Mouse (Mus musculus): ENCODE results near the gene Tpx2. TPM values are rescaled to one million over a fixed set of nuclear protein-coding genes. Genes with fewer than 3 reads are reported as not detected.

The Tpx2 gene
- polyA plus RNA-seq, 1 experiment, result 1.2 TPM

- WGBS, result 39% methylated on average over 8 of the region's 8 CpGs
- TF ChIP-seq POLR2A (IDR thresholded peaks at IDR 0.05; ENCODE audit: borderline replicate concordance, insufficient read depth, low read length), result no peak
- TF ChIP-seq CTCF (IDR thresholded peaks at IDR 0.05; ENCODE audit: borderline replicate concordance, insufficient read depth, low read depth, low read length), result no peak
- Histone ChIP-seq H3K27ac (ENCODE audit: insufficient read depth, low read length) (0 out of 2 replicates have a peak overlapping the region, but pooled peaks have one; percentile 32), H3K4me3 (replicated peaks; ENCODE audit: insufficient read depth, low read depth, low read length) (no peak overlapping the region), H3K4me1 (ENCODE audit: control insufficient read depth, insufficient read depth, low read length) (peaks cover 24% of the 10 kb centered on the region), H3K27me3 (ENCODE audit: control insufficient read depth, insufficient read depth, low read length) (no peaks in the 10 kb centered on the region)
- DNase-seq, result no peak
These were observed 76.4 kb downstream of the Tpx2 start for GRCm38 (mm10) chr2:152924128-152924527.

GRCm38 (mm10) chr2:152924543-152924942, 76.8 kb downstream of the Tpx2 start:
- DNase-seq, result no peak
- Histone ChIP-seq H3K4me1 (ENCODE audit: control insufficient read depth, insufficient read depth, low read length) (peaks cover 24% of the 10 kb centered on the region), H3K27me3 (ENCODE audit: control insufficient read depth, insufficient read depth, low read length) (no peaks in the 10 kb centered on the region), H3K4me3 (replicated peaks; ENCODE audit: insufficient read depth, low read depth, low read length) (no peak overlapping the region), H3K27ac (ENCODE audit: insufficient read depth, low read length) (no peak overlapping the region)
- 94% methylated on average over 5 of the region's 5 CpGs for WGBS
- TF ChIP-seq POLR2A (IDR thresholded peaks at IDR 0.05; ENCODE audit: borderline replicate concordance, insufficient read depth, low read length), result no peak
- TF ChIP-seq CTCF (IDR thresholded peaks at IDR 0.05; ENCODE audit: borderline replicate concordance, insufficient read depth, low read depth, low read length), result no peak

- Histone ChIP-seq H3K27ac (ENCODE audit: insufficient read depth, low read length) (no peak overlapping the region), H3K27me3 (ENCODE audit: control insufficient read depth, insufficient read depth, low read length) (no peaks in the 10 kb centered on the region), H3K4me3 (replicated peaks; ENCODE audit: insufficient read depth, low read depth, low read length) (no peak overlapping the region), H3K4me1 (ENCODE audit: control insufficient read depth, insufficient read depth, low read length) (peaks cover 24% of the 10 kb centered on the region)
- WGBS, result 76% methylated on average over 11 of the region's 11 CpGs
- no peak for TF ChIP-seq POLR2A (IDR thresholded peaks at IDR 0.05; ENCODE audit: borderline replicate concordance, insufficient read depth, low read length)
- no peak for TF ChIP-seq CTCF (IDR thresholded peaks at IDR 0.05; ENCODE audit: borderline replicate concordance, insufficient read depth, low read depth, low read length)
- no peak for DNase-seq
These were observed 77.6 kb downstream of the Tpx2 start for GRCm38 (mm10) chr2:152925189-152925872.

- TF ChIP-seq CTCF (IDR thresholded peaks at IDR 0.05; ENCODE audit: borderline replicate concordance, insufficient read depth, low read depth, low read length) (no peak), POLR2A (IDR thresholded peaks at IDR 0.05; ENCODE audit: borderline replicate concordance, insufficient read depth, low read length) (no peak)
- DNase-seq, result no peak
- peaks cover 24% of the 10 kb centered on the region for H3K4me1 ChIP-seq (ENCODE audit: control insufficient read depth, insufficient read depth, low read length)
- H3K4me3 ChIP-seq (replicated peaks; ENCODE audit: insufficient read depth, low read depth, low read length), result no peak overlapping the region
- H3K27ac ChIP-seq (ENCODE audit: insufficient read depth, low read length), result no peak overlapping the region
- H3K27me3 ChIP-seq (ENCODE audit: control insufficient read depth, insufficient read depth, low read length), result no peaks in the 10 kb centered on the region
- 93% methylated on average over 9 of the region's 9 CpGs for WGBS
These were observed 79.1 kb downstream of the Tpx2 start for GRCm38 (mm10) chr2:152926896-152927295.

- Histone ChIP-seq H3K27ac (ENCODE audit: insufficient read depth, low read length) (no peak overlapping the region), H3K4me3 (replicated peaks; ENCODE audit: insufficient read depth, low read depth, low read length) (no peak overlapping the region), H3K4me1 (ENCODE audit: control insufficient read depth, insufficient read depth, low read length) (peaks cover 19% of the 10 kb centered on the region), H3K27me3 (ENCODE audit: control insufficient read depth, insufficient read depth, low read length) (no peaks in the 10 kb centered on the region)
- DNase-seq, result no peak
- TF ChIP-seq CTCF (IDR thresholded peaks at IDR 0.05; ENCODE audit: borderline replicate concordance, insufficient read depth, low read depth, low read length), result no peak
- 79% methylated on average over 5 of the region's 5 CpGs for WGBS
These were observed 79.6 kb downstream of the Tpx2 start for GRCm38 (mm10) chr2:152927371-152927770.

GRCm38 (mm10) chr2:152928219-152928987, 80.6 kb downstream of the Tpx2 start:
- H3K27me3 ChIP-seq (ENCODE audit: control insufficient read depth, insufficient read depth, low read length), result no peaks in the 10 kb centered on the region
- no peak for TF ChIP-seq CTCF (IDR thresholded peaks at IDR 0.05; ENCODE audit: borderline replicate concordance, insufficient read depth, low read depth, low read length)
- TF ChIP-seq POLR2A (IDR thresholded peaks at IDR 0.05; ENCODE audit: borderline replicate concordance, insufficient read depth, low read length), result no peak
- 70% methylated on average over 14 of the region's 14 CpGs for WGBS
- H3K4me1 ChIP-seq (ENCODE audit: control insufficient read depth, insufficient read depth, low read length), result peaks cover 9% of the 10 kb centered on the region
- no peak overlapping the region for H3K4me3 ChIP-seq (replicated peaks; ENCODE audit: insufficient read depth, low read depth, low read length)
- no peak for DNase-seq
- H3K27ac ChIP-seq (ENCODE audit: insufficient read depth, low read length), result no peak overlapping the region

- DNase-seq, result no peak
- Histone ChIP-seq H3K4me3 (replicated peaks; ENCODE audit: insufficient read depth, low read depth, low read length) (no peak overlapping the region), H3K27me3 (ENCODE audit: control insufficient read depth, insufficient read depth, low read length) (no peaks in the 10 kb centered on the region), H3K27ac (ENCODE audit: insufficient read depth, low read length) (no peak overlapping the region), H3K4me1 (ENCODE audit: control insufficient read depth, insufficient read depth, low read length) (peaks cover 4% of the 10 kb centered on the region)
- 62% methylated on average over 3 of the region's 3 CpGs for WGBS
- TF ChIP-seq POLR2A (IDR thresholded peaks at IDR 0.05; ENCODE audit: borderline replicate concordance, insufficient read depth, low read length), result no peak
- TF ChIP-seq CTCF (IDR thresholded peaks at IDR 0.05; ENCODE audit: borderline replicate concordance, insufficient read depth, low read depth, low read length), result no peak
These were observed 81.2 kb downstream of the Tpx2 start for GRCm38 (mm10) chr2:152928988-152929370.

- no peak for DNase-seq
- TF ChIP-seq POLR2A (IDR thresholded peaks at IDR 0.05; ENCODE audit: borderline replicate concordance, insufficient read depth, low read length) (no peak), CTCF (IDR thresholded peaks at IDR 0.05; ENCODE audit: borderline replicate concordance, insufficient read depth, low read depth, low read length) (no peak)
- WGBS, result 30% methylated on average over 2 of the region's 2 CpGs
- Histone ChIP-seq H3K27me3 (ENCODE audit: control insufficient read depth, insufficient read depth, low read length) (no peaks in the 10 kb centered on the region), H3K4me3 (replicated peaks; ENCODE audit: insufficient read depth, low read depth, low read length) (no peak overlapping the region), H3K4me1 (ENCODE audit: control insufficient read depth, insufficient read depth, low read length) (no peaks in the 10 kb centered on the region; the same call in none of the 2 replicates), H3K27ac (ENCODE audit: insufficient read depth, low read length) (no peak overlapping the region)
These were observed 82.5 kb downstream of the Tpx2 start for GRCm38 (mm10) chr2:152930276-152930675.

Measured in cerebellum, adult 2 months (tissue).